Mouse (Mus musculus) hindbrain, embryonic 16.5 days (tissue): ENCODE measurements around the gene Ak9. TPM values are rescaled to one million over a fixed set of nuclear protein-coding genes. Genes with fewer than 3 reads are reported as not detected.

Experiments used
- ATAC-seq: fragments of 200-750 bp; cut with Nextera tagmentation; 2 replicates; pipeline ENCODE4 v1.8.0; 2017; ENCODE audit warnings: moderate TSS enrichment, moderate library complexity
- H3K27ac ChIP-seq: fragments of 300-500 bp; sonication (generic); 2 replicates; pipeline ENCODE4 v1.5.1; 2014; ENCODE audit warnings: low read depth, mild to moderate bottlenecking, control low read depth, low read length, moderate library complexity
- H3K27me3 ChIP-seq: fragments of 300-500 bp; sonication (generic); replicated peaks from 2 replicates; pipeline ENCODE4 v1.6.1; 2014; ENCODE audit warnings: low read length; ENCODE audit not compliant: control insufficient read depth, insufficient read depth
- H3K36me3 ChIP-seq: fragments of 300-500 bp; sonication (generic); 2 replicates; pipeline ENCODE4 v1.6.1; 2014; ENCODE audit warnings: mild to moderate bottlenecking, low read length, moderate library complexity, mixed read lengths; ENCODE audit not compliant: control insufficient read depth, insufficient read depth
- H3K4me1 ChIP-seq: fragments of 300-500 bp; sonication (generic); 2 replicates; pipeline ENCODE4 v1.6.1; 2014; ENCODE audit warnings: low read depth, low read length; ENCODE audit not compliant: control insufficient read depth, insufficient read depth
- H3K4me2 ChIP-seq: fragments of 300-500 bp; sonication (generic); 2 replicates; pipeline ENCODE4 v1.6.1; 2014; ENCODE audit warnings: mild to moderate bottlenecking, low read length, control low read depth, moderate library complexity
- H3K4me3 ChIP-seq: fragments of 300-500 bp; sonication (generic); 2 replicates; pipeline ENCODE4 v1.5.1; 2014; ENCODE audit warnings: mild to moderate bottlenecking, low read length, control low read depth, moderate library complexity
- H3K9ac ChIP-seq: fragments of 300-500 bp; sonication (generic); 2 replicates; pipeline ENCODE4 v1.6.1; 2014; ENCODE audit warnings: low read depth, mild to moderate bottlenecking, control low read depth, low read length, moderate library complexity
- H3K9me3 ChIP-seq: fragments of 300-500 bp; sonication (generic); 2 replicates; pipeline ENCODE4 v1.6.1; 2014; ENCODE audit warnings: mild to moderate bottlenecking, low read length, moderate library complexity; ENCODE audit not compliant: control insufficient read depth
- WGBS: fragments of 180-500 bp; shearing (Covaris S2); extraction: QIAGEN DNeasy Blood & Tissue Kit; methylation state at CpG from one replicate; pipeline ENCODE4 v1.1.7; 2014; 5-methylcytosine and 5-hydroxymethylcytosine counted together
- polyA plus RNA-seq: library from polyadenylated mRNA; unstranded; fragments of >200 nt; fragmentation: Nextera tagmentation; extraction: Ambion mirVana; gene quantifications from 2 replicates; pipeline ENCODE4 v1.2.1, GENCODE M21; 2015

The Ak9 gene
- polyA plus RNA-seq, 1 experiment from 2014 or later, result 0.24 TPM

DNA sequence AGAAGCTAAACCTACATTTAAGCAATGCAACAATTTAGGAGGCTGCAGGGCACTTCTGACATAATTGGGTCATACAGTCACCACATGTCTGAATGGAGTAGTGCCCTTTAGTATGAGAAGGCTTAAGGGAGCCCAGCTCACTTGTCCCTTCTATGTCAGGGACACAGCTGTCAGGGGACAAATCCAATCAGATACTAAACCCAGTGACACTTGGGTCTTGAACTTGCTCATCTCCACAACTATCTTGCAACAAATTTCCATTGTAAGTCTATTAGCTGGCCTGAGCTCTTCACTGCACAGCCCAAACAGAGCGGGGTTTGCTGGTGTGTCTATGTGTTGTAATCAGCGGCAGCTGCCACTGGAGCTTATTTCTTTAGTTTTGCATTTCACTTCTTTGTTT, 119.9 kb downstream of the Ak9 start:
- no peaks in the 10 kb centered on the region for H3K4me1 ChIP-seq
- H3K9me3 ChIP-seq, result no peaks in the 10 kb centered on the region
- H3K9ac ChIP-seq, result no peak overlapping the region
- no peak overlapping the region for H3K4me2 ChIP-seq
- H3K27me3 ChIP-seq, result no peaks in the 10 kb centered on the region
- no peak overlapping the region for H3K4me3 ChIP-seq
- no peak for ATAC-seq
- WGBS, result 69% methylated on average over 2 of the region's 2 CpGs
- no peak overlapping the region for H3K27ac ChIP-seq
- H3K36me3 ChIP-seq, result no peaks in the 10 kb centered on the region

DNA sequence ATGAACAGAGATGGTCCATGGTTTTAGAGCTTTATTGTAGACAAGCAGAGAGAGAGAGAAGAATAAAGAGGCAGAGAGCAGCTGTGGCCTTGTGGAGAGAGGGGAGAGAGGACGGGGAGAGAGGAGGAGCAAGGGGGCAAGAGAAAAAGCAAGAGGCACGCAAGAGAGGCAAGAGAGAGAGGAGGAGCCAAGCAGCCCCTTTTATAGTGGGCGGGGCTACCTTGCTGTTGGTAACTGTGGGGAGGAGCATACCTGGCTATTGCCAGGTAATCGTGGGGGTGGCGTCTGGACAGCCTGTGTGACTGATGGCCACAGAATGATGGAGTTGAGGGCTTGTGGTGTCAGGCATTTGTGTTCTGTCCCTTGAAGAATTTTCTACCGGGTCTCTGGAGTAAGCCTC, 122.6 kb downstream of the Ak9 start:
- Histone ChIP-seq H3K27ac (no peak overlapping the region), H3K27me3 (no peaks in the 10 kb centered on the region), H3K4me3 (no peak overlapping the region), H3K9ac (no peak overlapping the region), H3K4me2 (no peak overlapping the region), H3K36me3 (no peaks in the 10 kb centered on the region), H3K4me1 (no peaks in the 10 kb centered on the region), H3K9me3 (no peaks in the 10 kb centered on the region)
- 45% methylated on average over 6 of the region's 6 CpGs for WGBS
- ATAC-seq, result no peak

DNA sequence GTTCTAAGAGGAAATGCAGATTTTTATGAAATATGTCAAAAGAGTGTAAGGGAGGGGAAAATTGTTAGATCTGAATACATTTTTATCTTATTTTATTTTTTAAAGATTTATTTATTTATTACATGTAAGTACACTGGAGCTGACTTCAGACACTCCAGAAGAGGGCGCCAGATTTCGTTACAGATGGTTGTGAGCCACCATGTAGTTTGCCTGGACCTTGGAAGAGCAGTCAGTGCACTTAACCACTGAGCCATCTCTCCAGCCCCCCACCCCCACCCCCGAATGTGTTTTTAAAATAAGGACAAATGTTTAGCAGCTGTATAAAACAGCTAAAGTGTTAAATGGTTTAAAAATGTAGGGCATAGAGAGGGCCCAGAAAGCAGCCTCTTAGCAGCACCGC, 130.8 kb downstream of the Ak9 start:
- H3K27me3 ChIP-seq, result peaks cover 6% of the 10 kb centered on the region; the same call in 1 of the 2 replicates
- H3K4me2 ChIP-seq, result no peak overlapping the region
- WGBS, result 28% methylated on average over 4 of the region's 4 CpGs
- H3K27ac ChIP-seq, result no peak overlapping the region
- H3K4me3 ChIP-seq, result no peak overlapping the region
- no peaks in the 10 kb centered on the region for H3K36me3 ChIP-seq
- ATAC-seq, result no peak
- H3K4me1 ChIP-seq, result no peaks in the 10 kb centered on the region
- no peak overlapping the region for H3K9ac ChIP-seq
- H3K9me3 ChIP-seq, result no peaks in the 10 kb centered on the region

DNA sequence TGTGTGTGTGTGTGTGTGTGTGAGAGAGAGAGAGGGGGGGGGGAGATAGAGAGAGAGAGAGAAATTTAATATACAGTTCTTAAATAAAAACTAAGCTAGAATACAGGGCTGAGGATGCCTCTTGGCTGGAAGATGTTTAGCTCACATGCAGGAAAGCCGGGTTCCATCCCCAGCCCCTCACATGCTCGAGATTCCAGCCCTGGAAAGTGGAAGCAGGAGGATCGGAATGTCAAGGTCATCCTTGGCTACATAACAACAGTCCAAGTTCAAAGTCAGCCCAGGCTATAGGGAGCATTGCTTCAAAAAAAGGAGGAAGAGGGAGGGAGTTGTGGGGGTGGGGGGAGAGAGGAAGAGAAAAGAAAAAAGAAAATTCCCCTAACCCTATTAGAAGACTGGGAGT, 131.4 kb downstream of the Ak9 start:
- no peak for ATAC-seq
- 46% methylated on average over 3 of the region's 3 CpGs for WGBS
- H3K4me1 ChIP-seq, result no peaks in the 10 kb centered on the region
- no peak overlapping the region for H3K9ac ChIP-seq
- H3K27ac ChIP-seq, result no peak overlapping the region
- no peaks in the 10 kb centered on the region for H3K9me3 ChIP-seq
- H3K27me3 ChIP-seq, result peaks cover 6% of the 10 kb centered on the region; the same call in 1 of the 2 replicates
- no peak overlapping the region for H3K4me3 ChIP-seq
- H3K4me2 ChIP-seq, result no peak overlapping the region
- no peaks in the 10 kb centered on the region for H3K36me3 ChIP-seq

DNA sequence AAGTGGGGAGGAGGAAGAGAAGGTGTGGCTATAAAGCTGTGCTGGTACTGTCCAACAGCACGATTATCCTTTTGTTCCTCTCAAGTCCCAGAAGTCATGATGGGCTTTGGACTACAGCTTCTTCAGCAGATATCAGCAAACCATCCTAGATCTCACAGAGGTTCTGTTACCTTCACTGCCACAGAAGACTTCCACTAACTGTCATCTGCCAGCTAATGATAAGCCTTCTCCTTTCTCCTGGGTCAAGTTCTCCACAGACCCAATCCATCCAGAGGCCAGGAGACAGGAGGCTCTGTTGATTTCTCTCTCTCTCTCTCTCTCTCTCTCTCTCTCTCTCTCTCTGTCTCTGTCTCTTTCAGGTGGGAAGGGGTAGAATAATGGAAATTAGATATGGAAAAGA, 144.4 kb downstream of the Ak9 start:
- Histone ChIP-seq H3K4me2 (no peak overlapping the region), H3K4me1 (peaks cover 20% of the 10 kb centered on the region), H3K27me3 (no peaks in the 10 kb centered on the region), H3K36me3 (peaks cover 6% of the 10 kb centered on the region; the same call in 1 of the 2 replicates), H3K4me3 (no peak overlapping the region), H3K9ac (no peak overlapping the region), H3K9me3 (no peaks in the 10 kb centered on the region), H3K27ac (no peak overlapping the region)
- no peak for ATAC-seq
- 93% methylated on average over 1 of the region's 1 CpGs for WGBS

DNA sequence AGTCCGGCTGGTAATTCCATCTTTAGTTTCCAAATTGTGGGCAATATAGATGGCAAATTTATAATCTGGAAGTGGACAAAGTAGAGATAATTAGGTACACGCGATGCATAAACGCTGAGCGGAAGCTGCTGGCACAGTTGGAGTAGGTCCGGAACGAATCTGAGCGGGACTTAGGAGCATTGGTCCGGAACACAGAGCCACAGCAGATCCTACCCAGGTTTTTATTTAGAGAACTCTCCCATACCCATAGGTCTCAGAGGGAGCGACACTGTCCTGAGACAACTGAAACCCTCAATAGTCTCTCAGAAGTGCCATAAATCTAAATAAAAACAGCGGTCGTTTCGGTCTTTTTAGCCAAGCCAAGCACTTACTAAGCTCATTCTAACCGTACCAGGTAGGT, 145.9 kb downstream of the Ak9 start:
- 8% methylated on average over 14 of the region's 14 CpGs for WGBS

DNA sequence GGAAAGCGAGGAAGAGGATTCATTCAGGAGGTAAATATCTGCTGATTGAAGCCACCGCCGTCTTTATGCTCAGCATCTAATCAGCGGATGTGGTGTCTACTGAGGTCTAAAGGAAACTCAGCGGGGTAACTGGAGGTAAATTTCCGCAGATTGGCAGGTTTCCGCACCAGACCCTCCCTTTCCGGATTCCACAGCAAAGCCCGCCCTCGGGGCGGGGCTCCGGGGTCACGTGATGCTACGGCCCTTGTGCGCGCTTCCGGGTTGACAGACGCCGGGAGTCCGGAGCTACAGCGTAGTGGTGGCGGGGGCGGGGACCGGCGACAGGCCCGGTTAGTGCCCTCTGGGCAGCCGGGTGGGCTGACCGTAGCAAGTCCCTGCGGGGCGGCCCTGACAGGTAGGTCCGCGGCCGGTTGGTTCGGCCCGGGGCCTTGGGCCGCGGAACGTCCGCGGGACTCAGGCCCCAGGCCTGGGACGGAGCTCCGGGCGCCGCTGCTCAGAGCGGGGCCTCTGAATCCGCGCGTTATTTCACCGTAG, 146.4 kb downstream of the Ak9 start, which contains the start of gene Zbtb24:
Gene Zbtb24, plus strand, starts transcription at position 247 of the 534 bp plus-strand sequence.
- peak; percentile 98 for ATAC-seq
- no peaks in the 10 kb centered on the region for H3K9me3 ChIP-seq
- under 1% methylated on average over 49 of the region's 49 CpGs for WGBS
- peak within 1 kb of the TSS; percentile 86 for H3K4me2 ChIP-seq
- peak within 1 kb of the TSS; percentile 95 for H3K9ac ChIP-seq
- H3K4me3 ChIP-seq, result peak within 1 kb of the TSS; percentile 96
- no peaks in the 10 kb centered on the region for H3K27me3 ChIP-seq
- peak within 1 kb of the TSS; percentile 60 for H3K27ac ChIP-seq
- peaks cover 6% of the 10 kb centered on the region; the same call in 1 of the 2 replicates for H3K36me3 ChIP-seq
- peaks cover 23% of the 10 kb centered on the region for H3K4me1 ChIP-seq

More for the DNA sequence above, 145.9 kb downstream of the Ak9 start:
- H3K27me3 ChIP-seq, result no peaks in the 10 kb centered on the region
- peak; percentile 73 for ATAC-seq
- peak overlapping the region; percentile 68 for H3K9ac ChIP-seq
- H3K9me3 ChIP-seq, result no peaks in the 10 kb centered on the region
- peak overlapping the region; percentile 86 for H3K4me2 ChIP-seq
- peak overlapping the region; percentile 96 for H3K4me3 ChIP-seq
- H3K4me1 ChIP-seq, result peaks cover 23% of the 10 kb centered on the region
- H3K27ac ChIP-seq, result peak overlapping the region; percentile 59
- peaks cover 6% of the 10 kb centered on the region; the same call in 1 of the 2 replicates for H3K36me3 ChIP-seq

DNA sequence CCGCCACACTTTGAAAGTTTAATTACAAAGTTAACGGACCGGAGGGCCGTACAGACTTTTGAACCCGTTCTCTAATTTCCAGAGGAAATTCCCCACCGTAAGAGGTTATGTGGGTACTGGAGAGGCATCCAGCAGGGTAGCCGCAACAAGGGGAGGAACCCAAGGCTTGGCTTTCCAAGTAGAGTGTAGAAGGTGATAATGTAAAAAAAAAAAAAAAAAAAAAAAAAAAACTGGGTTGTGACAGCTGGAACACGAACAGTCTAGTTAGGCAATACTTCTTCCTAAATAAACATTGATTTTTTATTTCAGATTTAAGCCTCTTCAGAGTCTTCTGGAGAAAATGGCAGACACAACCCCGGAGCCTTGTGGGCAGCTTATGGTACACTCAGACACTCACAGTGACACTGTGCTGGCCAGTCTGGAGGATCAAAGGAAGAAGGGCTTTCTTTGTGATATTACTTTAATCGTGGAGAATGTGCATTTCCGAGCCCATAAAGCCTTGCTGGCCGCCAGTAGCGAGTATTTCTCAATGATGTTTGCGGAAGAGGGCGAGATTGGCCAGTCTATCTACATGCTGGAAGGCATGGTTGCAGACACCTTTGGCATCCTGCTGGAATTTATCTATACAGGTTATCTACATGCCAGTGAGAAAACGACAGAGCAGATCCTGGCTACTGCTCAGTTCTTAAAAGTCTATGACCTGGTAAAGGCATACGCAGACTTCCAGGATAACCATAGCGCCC, 147.2 kb downstream of the Ak9 start:
- Histone ChIP-seq H3K9me3 (no peaks in the 10 kb centered on the region), H3K36me3 (peaks cover 9% of the 10 kb centered on the region), H3K4me2 (peak overlapping the region; percentile 86), H3K9ac (peak overlapping the region; percentile 95), H3K27me3 (no peaks in the 10 kb centered on the region), H3K4me1 (peaks cover 23% of the 10 kb centered on the region), H3K27ac (peak overlapping the region; percentile 60), H3K4me3 (peak overlapping the region; percentile 96)
- 53% methylated on average over 18 of the region's 18 CpGs for WGBS
- ATAC-seq, result peak; percentile 6; the same call in 1 of the 2 replicates

DNA sequence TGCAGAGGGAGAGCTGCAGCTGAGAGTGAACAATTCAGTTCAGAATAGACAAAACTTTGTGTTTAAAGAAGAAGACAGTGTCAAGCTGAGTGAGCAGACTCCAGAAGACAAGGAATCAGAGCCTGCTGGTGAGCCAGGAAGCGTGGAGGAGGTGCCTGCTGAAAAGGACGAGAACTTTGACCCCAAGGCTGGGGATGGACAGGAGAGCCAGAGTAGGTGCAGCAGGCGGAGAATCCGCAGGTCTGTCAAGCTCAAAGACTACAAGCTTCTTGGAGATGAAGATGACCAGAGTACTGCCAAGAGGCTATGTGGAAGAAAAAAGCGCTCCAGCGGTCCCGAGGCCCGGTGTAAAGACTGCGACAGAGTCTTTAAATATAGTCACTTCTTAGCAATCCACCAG, 147.9 kb downstream of the Ak9 start:
- 93% methylated on average over 9 of the region's 9 CpGs for WGBS
- H3K36me3 ChIP-seq, result peaks cover 16% of the 10 kb centered on the region
- H3K27me3 ChIP-seq, result no peaks in the 10 kb centered on the region
- peaks cover 23% of the 10 kb centered on the region for H3K4me1 ChIP-seq
- no peak for ATAC-seq
- no peak overlapping the region for H3K4me3 ChIP-seq
- H3K9ac ChIP-seq, result no peak overlapping the region
- H3K4me2 ChIP-seq, result no peak overlapping the region
- H3K27ac ChIP-seq, result no peak overlapping the region
- no peaks in the 10 kb centered on the region for H3K9me3 ChIP-seq
